Mouse (Mus musculus) ES-E14 (cell line): ENCODE measurements around the gene Nacc2. TPM values are rescaled to one million over a fixed set of nuclear protein-coding genes. Genes with fewer than 3 reads are reported as not detected.
A peak's percentile ranks its signal among the peaks of the same experiment; 100 is the strongest.

ENCODE experiments used
- DNase-seq: peaks from one replicate; pipeline ENCODE4 v3.0.0-alpha.2; 2013; ENCODE audit warnings: low read depth, low spot score
- H3K27ac ChIP-seq: 2 replicates; pipeline ENCODE4 v1.5.1; 2012; ENCODE audit warnings: low read depth, mild to moderate bottlenecking, low read length, moderate library complexity, mixed read lengths; ENCODE audit not compliant: poor library complexity, insufficient read depth, severe bottlenecking
- H3K36me3 ChIP-seq: 2 replicates; pipeline ENCODE4 v1.6.1; 2012; ENCODE audit warnings: mild to moderate bottlenecking, low read length, moderate library complexity, mixed read lengths; ENCODE audit not compliant: control insufficient read depth, poor library complexity, insufficient read depth, severe bottlenecking
- H3K4me1 ChIP-seq, 2 experiments: fragments of 150-350 bp in 1 of 2; sonication (generic) in 1 of 2; 2 replicates each; pipeline ENCODE4 v1.6.1; 2012; ENCODE audit warnings: low read length in 2 of 2, mild to moderate bottlenecking in 1 of 2, mixed read lengths in 1 of 2; ENCODE audit not compliant: control insufficient read depth in 2 of 2, insufficient read depth in 2 of 2, poor library complexity in 1 of 2
- H3K4me3 ChIP-seq, 2 experiments: fragments of 150-350 bp in 1 of 2; sonication (generic) in 1 of 2; 2 replicates each; pipeline ENCODE4 v1.5.1; 2012; ENCODE audit warnings: low read length in 2 of 2, low read depth in 1 of 2, mild to moderate bottlenecking in 1 of 2, mixed read lengths in 1 of 2; ENCODE audit not compliant: insufficient read depth in 1 of 2, poor library complexity in 1 of 2, severe bottlenecking in 1 of 2
- H3K9ac ChIP-seq: 2 replicates; pipeline ENCODE4 v1.6.1; 2012; ENCODE audit warnings: low read depth, mild to moderate bottlenecking, low read length, mixed read lengths; ENCODE audit not compliant: poor library complexity, insufficient read depth, severe bottlenecking
- H3K9me3 ChIP-seq: fragments of 150-350 bp; sonication (generic); 2 replicates; pipeline ENCODE4 v1.6.1; 2012; ENCODE audit warnings: low read depth, mild to moderate bottlenecking, low read length; ENCODE audit not compliant: control insufficient read depth, insufficient read depth
- CHD2 ChIP-seq: IDR thresholded peaks from 2 replicates; pipeline ENCODE4 v1.6.1; 2014; ENCODE audit warnings: mild to moderate bottlenecking, low read depth, low read length, inconsistent platforms
- HCFC1 ChIP-seq: IDR thresholded peaks from 2 replicates; pipeline ENCODE4 v1.6.1; 2012; ENCODE audit warnings: low read length, inconsistent platforms, borderline replicate concordance; ENCODE audit not compliant: insufficient read depth
- MAFK ChIP-seq: IDR thresholded peaks from 2 replicates; pipeline ENCODE4 v1.6.1; 2014; ENCODE audit warnings: mild to moderate bottlenecking, low read depth, low read length, inconsistent platforms; ENCODE audit not compliant: insufficient read depth
- ZC3H11A ChIP-seq: IDR thresholded peaks from 2 replicates; pipeline ENCODE4 v1.6.1; 2012; ENCODE audit warnings: low read depth, mild to moderate bottlenecking, inconsistent platforms, low read length, borderline replicate concordance
- ZNF384 ChIP-seq: IDR thresholded peaks from 2 replicates; pipeline ENCODE4 v1.6.1; 2012; ENCODE audit warnings: low read depth, low read length, inconsistent platforms
- in situ Hi-C, 2 experiments: fragments of 600-800 bp; cut with MboI; formaldehyde crosslinking; loops; one replicate each; pipeline ENCODE4 v1.15.1; 2025; ENCODE audit warnings: low sequenced_read_pairs in 2 of 2, inconsistent platforms in 1 of 2; ENCODE audit not compliant: unreplicated experiment in 2 of 2
- total RNA-seq: library from RNA; depleted of rRNA; stranded (reverse); fragments of 300-350 nt; gene quantifications from 2 replicates; pipeline ENCODE4 v1.2.3, GENCODE M21; 2012

Gene Nacc2
- total RNA-seq, 1 experiment: 4.8 TPM

GRCm38 (mm10) chr2:26121541-26122083 is 1.4 kb downstream of the Nacc2 start:
- Histone ChIP-seq H3K4me1 (peaks cover 12 to 19% of the 10 kb centered on the region in 2 experiments; a peak in 2 of 4 replicates), H3K9me3 (no peaks in the 10 kb centered on the region), H3K27ac (no peak overlapping the region), H3K36me3 (no peaks in the 10 kb centered on the region), H3K4me3 (peak overlapping the region; percentile 70 to 80), H3K9ac (no peak overlapping the region)
- in situ Hi-C loops: no loop called here
- DNase-seq: no peak
- TF ChIP-seq MAFK (no peak), ZC3H11A (no peak), ZNF384 (no peak), CHD2 (no peak), HCFC1 (no peak)

DNA sequence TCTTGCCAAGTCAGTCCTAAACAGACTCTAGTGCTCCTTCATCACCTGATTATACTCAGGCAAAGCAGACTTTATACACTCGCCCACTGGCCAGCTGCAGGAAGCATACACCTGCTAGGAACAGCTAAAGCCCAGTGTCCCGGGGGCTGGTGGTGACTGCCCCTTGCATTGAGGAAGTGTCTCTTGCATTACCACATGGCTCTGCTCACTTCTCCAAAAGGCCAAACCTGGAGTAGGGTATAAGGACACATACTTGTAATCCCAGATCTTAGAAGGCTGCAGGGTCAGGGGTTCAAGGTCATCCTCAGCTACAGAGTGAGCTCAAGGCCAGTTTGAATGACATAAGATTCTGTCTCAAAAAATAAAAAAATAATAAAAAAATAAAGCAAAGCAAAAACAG is 3.4 kb downstream of the Nacc2 start:
- H3K4me1 ChIP-seq: peaks cover 12 to 23% of the 10 kb centered on the region in 2 experiments; a peak in 2 of 4 replicates
- H3K4me3 ChIP-seq: no peak overlapping the region
- H3K9me3 ChIP-seq: no peaks in the 10 kb centered on the region
- no peaks in the 10 kb centered on the region for H3K36me3 ChIP-seq
- DNase-seq: no peak
- in situ Hi-C loops: no loop called here
- H3K9ac ChIP-seq: no peak overlapping the region
- TF ChIP-seq CHD2 (no peak), MAFK (no peak), ZC3H11A (no peak), HCFC1 (no peak), ZNF384 (no peak)
- H3K27ac ChIP-seq: no peak overlapping the region

GRCm38 (mm10) chr2:26119310-26119592 is 3.8 kb downstream of the Nacc2 start:
- no peak for DNase-seq
- in situ Hi-C loops: no loop called here
- H3K27ac ChIP-seq: no peak overlapping the region
- TF ChIP-seq ZNF384 (no peak), ZC3H11A (no peak), CHD2 (no peak)
- peaks cover 12 to 23% of the 10 kb centered on the region in 2 experiments; a peak in 2 of 4 replicates for H3K4me1 ChIP-seq
- no peak overlapping the region for H3K4me3 ChIP-seq
- H3K9ac ChIP-seq: no peak overlapping the region
- H3K9me3 ChIP-seq: no peaks in the 10 kb centered on the region
- no peaks in the 10 kb centered on the region for H3K36me3 ChIP-seq

- no peak for DNase-seq
- no peak overlapping the region for H3K4me3 ChIP-seq
- no peak for TF ChIP-seq ZNF384
- no peaks in the 10 kb centered on the region for H3K36me3 ChIP-seq
- in situ Hi-C loops: no loop called here
- no peak overlapping the region for H3K9ac ChIP-seq
- H3K9me3 ChIP-seq: no peaks in the 10 kb centered on the region
- peaks cover 12 to 20% of the 10 kb centered on the region in 2 experiments; a peak in 2 of 4 replicates for H3K4me1 ChIP-seq
- H3K27ac ChIP-seq: no peak overlapping the region
Measured at GRCm38 (mm10) chr2:26118584-26119309, 4.3 kb downstream of the Nacc2 start.

- TF ChIP-seq MAFK: peak; percentile 57; the same call in 1 of the 2 replicates
- no peak for TF ChIP-seq ZNF384
- no peak for TF ChIP-seq ZC3H11A
- no peaks in the 10 kb centered on the region for H3K36me3 ChIP-seq
- no peak for DNase-seq
- H3K4me1 ChIP-seq: peaks cover 7 to 14% of the 10 kb centered on the region in 2 experiments; a peak in 2 of 4 replicates
- no peaks in the 10 kb centered on the region for H3K9me3 ChIP-seq
- in situ Hi-C loops: no loop called here
- H3K9ac ChIP-seq: no peak overlapping the region
- H3K4me3 ChIP-seq: no peak overlapping the region
- H3K27ac ChIP-seq: no peak overlapping the region
Measured at GRCm38 (mm10) chr2:26117580-26117979, 5.4 kb downstream of the Nacc2 start.
